Comparison of ENCODE assay signal across 7 mouse cellular contexts in genomic region chr6:57534611-57535286, GRCm38 (mm10). TPM values are rescaled to one million over a fixed set of nuclear protein-coding genes. Genes with fewer than 3 reads are reported as not detected.
DNase-seq lines count a peak whose midpoint lies in the region; ATAC-seq and TF ChIP-seq lines count a peak whose summit lies in the region.

No protein-coding gene starts in this region.

- H3K9me3 ChIP-seq in hindbrain, embryonic 15.5 days: no peaks in the 10 kb centered on the region

- TF ChIP-seq POLR2A in cerebellum, adult 2 months (IDR thresholded peaks at IDR 0.05; ENCODE audit: borderline replicate concordance, insufficient read depth, low read length): no peak

- ATAC-seq in frontal cortex, adult (ENCODE audit: low TSS enrichment): peak; percentile 33
- peak; percentile 36 for ATAC-seq in hindbrain, embryonic 15.5 days (ENCODE audit: low FRiP score, low read depth)

- no peaks in the 10 kb centered on the region for H3K27me3 ChIP-seq in cerebellum, adult 2 months (ENCODE audit: control insufficient read depth, insufficient read depth, low read length)
- no peaks in the 10 kb centered on the region for H3K27me3 ChIP-seq in hindbrain, embryonic 15.5 days

- H3K9ac ChIP-seq in hindbrain, embryonic 15.5 days: peak overlapping the region; percentile 58

- peak; percentile 70 for DNase-seq in ZHBTc4 (ENCODE audit: low read depth, low spot score)
- DNase-seq in cerebellum, adult 2 months: peak; percentile 57 to 69
- DNase-seq in left cerebral cortex, postnatal 4 days: peak; percentile 29
- DNase-seq in mesoderm, embryonic 11.5 days (ENCODE audit: low read depth, low spot score): peak; percentile 61
- DNase-seq in skeletal muscle tissue, adult 2 months (ENCODE audit: low read depth, low spot score): peak; percentile 16

- no peak for TF ChIP-seq CTCF in cerebellum, adult 2 months (IDR thresholded peaks at IDR 0.05; ENCODE audit: borderline replicate concordance, insufficient read depth, low read depth, low read length)

- no peaks in the 10 kb centered on the region for H3K36me3 ChIP-seq in hindbrain, embryonic 15.5 days

- WGBS in cerebellum, adult 2 months: under 1% methylated on average over 31 of the region's 31 CpGs
- WGBS in hindbrain, embryonic 15.5 days: under 1% methylated on average over 31 of the region's 31 CpGs

- H3K4me3 ChIP-seq in cerebellum, adult 2 months (replicated peaks; ENCODE audit: insufficient read depth, low read depth, low read length): peak overlapping the region; percentile 88
- peak overlapping the region; percentile 53 for H3K4me3 ChIP-seq in hindbrain, embryonic 15.5 days

- peaks cover 3% of the 10 kb centered on the region; the same call in 1 of the 2 replicates for H3K4me1 ChIP-seq in cerebellum, adult 2 months (ENCODE audit: control insufficient read depth, insufficient read depth, low read length)
- H3K4me1 ChIP-seq in hindbrain, embryonic 15.5 days (replicated peaks): peaks cover 13% of the 10 kb centered on the region

- intact Hi-C loops in left cerebral cortex, postnatal 4 days (cut with DNase I): loop anchor here (10.0 kb wide), 1 partner anchor 160 kb away; the partner anchor contains the start of gene Pyurf

- peak overlapping the region; percentile 68 for H3K27ac ChIP-seq in cerebellum, adult 2 months (ENCODE audit: insufficient read depth, low read length)
- H3K27ac ChIP-seq in hindbrain, embryonic 15.5 days (replicated peaks): peak overlapping the region; percentile 81

- peak overlapping the region; percentile 79 for H3K4me2 ChIP-seq in hindbrain, embryonic 15.5 days

RNA-seq across cellular contexts. Expression of gene Ppm1k, which starts 0.5 kb away (rescaled TPM):
- 20.7 and 21.8 TPM in 2 replicates for polyA plus RNA-seq in cerebellum, adult 2 months (2012; rRNA removed)
- 5.3 and 6.0 TPM in 2 replicates for polyA plus RNA-seq in hindbrain, embryonic 15.5 days (2015; fragmentation: Nextera tagmentation; extraction: Ambion mirVana)
- 10 to 100 TPM; 19.5 to 22.2 TPM for total RNA-seq in left cerebral cortex, postnatal 4 days (2021)

RNA-seq across cellular contexts. Expression of gene Herc6, which starts 46.1 kb away (rescaled TPM):
- 1.5 and 1.6 TPM in 2 replicates for polyA plus RNA-seq in cerebellum, adult 2 months (2012; rRNA removed)
- 1.1 and 1.3 TPM in 2 replicates for polyA plus RNA-seq in hindbrain, embryonic 15.5 days (2015; fragmentation: Nextera tagmentation; extraction: Ambion mirVana)
- total RNA-seq in left cerebral cortex, postnatal 4 days (2021): 1 to 10 TPM; 2.4 to 3.4 TPM

Comparison
In these comparisons a context has a peak if more than half of its experiments do, and no peak if none do; other contexts are left out.
1. Peak in every context shown above with its lines: DNase-seq, ATAC-seq, H3K4me3 ChIP-seq and H3K27ac ChIP-seq.
2. DNase-seq: peak in every context shown above with its lines; median percentile 70 in ZHBTc4; 63 in cerebellum, adult 2 months; 61 in mesoderm, embryonic 11.5 days; 29 in left cerebral cortex, postnatal 4 days; 16 in skeletal muscle tissue, adult 2 months.